In the genomic region with DNA sequence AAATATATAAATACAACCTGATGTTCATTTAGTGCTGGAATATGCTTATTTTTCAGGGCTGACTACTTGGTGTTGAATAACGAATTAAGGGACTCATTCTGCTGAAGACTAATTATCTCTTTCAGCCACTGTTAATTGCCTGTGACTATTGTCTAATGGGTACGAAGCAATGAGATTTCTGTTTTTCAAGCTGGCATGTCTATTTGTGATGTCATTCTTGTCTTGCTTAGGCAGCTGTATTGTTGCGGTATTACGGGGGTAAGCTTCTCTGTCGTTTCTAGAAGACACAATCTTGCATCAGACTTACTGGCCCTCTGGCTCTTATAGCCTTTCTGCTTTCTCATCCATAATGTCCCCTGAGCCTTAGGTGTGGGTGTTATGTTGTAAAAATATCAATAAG, we compare ENCODE assay signal across 17 mouse cellular contexts.
DNase-seq lines count a peak whose midpoint lies in the region; ATAC-seq and TF ChIP-seq lines count a peak whose summit lies in the region.
"Had no signal": no experiment of that assay in that cellular context is flagged by ENCODE, and none has a peak within 500 bp of the region (broad histone marks: within the 10 kb centered on the region; RNA-seq: fewer than 3 reads in every experiment).

No protein-coding gene starts in this region.

- no peak overlapping the region for H3K9ac ChIP-seq in forebrain, embryonic 14.5 days (ENCODE audit: low read length)
- H3K9ac ChIP-seq in forebrain, embryonic 13.5 days = no peak overlapping the region
- H3K9ac ChIP-seq in heart, embryonic 12.5 days = no peak overlapping the region
- H3K9ac ChIP-seq: embryonic facial prominence, embryonic 12.5 days; forebrain, postnatal 0 days had no signal

- no peaks in the 10 kb centered on the region for H3K4me1 ChIP-seq in forebrain, embryonic 14.5 days (ENCODE audit: control insufficient read depth, insufficient read depth, low read length)
- H3K4me1 ChIP-seq in forebrain, embryonic 13.5 days = no peaks in the 10 kb centered on the region
- no peaks in the 10 kb centered on the region for H3K4me1 ChIP-seq in heart, embryonic 12.5 days (replicated peaks)
- H3K4me1 ChIP-seq: embryonic facial prominence, embryonic 10.5 days; embryonic facial prominence, embryonic 12.5 days had no signal

- no peak for TF ChIP-seq POLR2A in brain, embryonic 14.5 days (IDR thresholded peaks at IDR 0.05; ENCODE audit: borderline replicate concordance, extremely low read depth, insufficient read depth, insufficient read length, poor library complexity, severe bottlenecking)

- H3K4me2 ChIP-seq in forebrain, embryonic 14.5 days (ENCODE audit: low read length) = no peak overlapping the region
- no peak overlapping the region for H3K4me2 ChIP-seq in forebrain, embryonic 13.5 days
- no peak overlapping the region for H3K4me2 ChIP-seq in heart, embryonic 12.5 days
- H3K4me2 ChIP-seq: embryonic facial prominence, embryonic 12.5 days had no signal

- 33% methylated on average over 5 of the region's 5 CpGs for WGBS in forebrain, embryonic 14.5 days
- WGBS in forebrain, embryonic 13.5 days = 41% methylated on average over 5 of the region's 5 CpGs
- 83% methylated on average over 5 of the region's 5 CpGs for WGBS in heart, embryonic 12.5 days

- H3K9me3 ChIP-seq in forebrain, embryonic 14.5 days (replicated peaks; ENCODE audit: control insufficient read depth, low read length) = no peaks in the 10 kb centered on the region
- H3K9me3 ChIP-seq in forebrain, embryonic 13.5 days (replicated peaks) = no peaks in the 10 kb centered on the region
- H3K9me3 ChIP-seq in heart, embryonic 12.5 days (replicated peaks) = no peaks in the 10 kb centered on the region
- H3K9me3 ChIP-seq: embryonic facial prominence, embryonic 10.5 days; embryonic facial prominence, embryonic 12.5 days had no signal

- H3K27ac ChIP-seq in forebrain, embryonic 14.5 days (ENCODE audit: low read depth, low read length) = no peak overlapping the region
- no peak overlapping the region for H3K27ac ChIP-seq in forebrain, embryonic 13.5 days
- no peak overlapping the region for H3K27ac ChIP-seq in heart, embryonic 12.5 days (ENCODE audit: poor library complexity, severe bottlenecking)
- H3K27ac ChIP-seq: embryonic facial prominence, embryonic 10.5 days; embryonic facial prominence, embryonic 12.5 days had no signal

- peak; percentile 32 for DNase-seq in forebrain, embryonic 14.5 days (ENCODE audit: low spot score)
- DNase-seq in heart, adult 11 months = peak; percentile 22
- peak; percentile 51 for DNase-seq in brain, embryonic 14.5 days (ENCODE audit: low read depth)
- no peak for DNase-seq in layer of hippocampus, postnatal 36 days
- DNase-seq: adrenal gland, adult 2 months; adrenal gland, postnatal 10 days; adrenal gland, postnatal 25 days; cerebellum, adult 11-12 months; cerebellum, adult 2 months; cerebellum, adult 9-10 months; cerebellum, postnatal 10 days; cerebellum, postnatal 25 days; forebrain, postnatal 0 days had no signal

- no peaks in the 10 kb centered on the region for H3K27me3 ChIP-seq in forebrain, embryonic 14.5 days (replicated peaks; ENCODE audit: control insufficient read depth, insufficient read depth, low read length)
- no peaks in the 10 kb centered on the region for H3K27me3 ChIP-seq in forebrain, embryonic 13.5 days
- H3K27me3 ChIP-seq in heart, embryonic 12.5 days (replicated peaks) = no peaks in the 10 kb centered on the region
- H3K27me3 ChIP-seq: embryonic facial prominence, embryonic 12.5 days had no signal

- no peak overlapping the region for H3K4me3 ChIP-seq in forebrain, embryonic 14.5 days (ENCODE audit: low read depth, low read length)
- no peak overlapping the region for H3K4me3 ChIP-seq in forebrain, embryonic 13.5 days
- no peak overlapping the region for H3K4me3 ChIP-seq in heart, embryonic 12.5 days
- H3K4me3 ChIP-seq: embryonic facial prominence, embryonic 10.5 days; embryonic facial prominence, embryonic 12.5 days had no signal

- peak; percentile 68 for ATAC-seq in forebrain, embryonic 14.5 days
- ATAC-seq in forebrain, embryonic 13.5 days = no peak
- ATAC-seq in heart, embryonic 12.5 days (ENCODE audit: insufficient number of reproducible peaks, low FRiP score) = no peak
- ATAC-seq: forebrain, postnatal 0 days had no signal

- no peaks in the 10 kb centered on the region for H3K36me3 ChIP-seq in forebrain, embryonic 14.5 days (ENCODE audit: control insufficient read depth, insufficient read depth, low read length)
- no peaks in the 10 kb centered on the region for H3K36me3 ChIP-seq in forebrain, embryonic 13.5 days (ENCODE audit: poor library complexity, severe bottlenecking)
- H3K36me3 ChIP-seq in heart, embryonic 12.5 days = no peaks in the 10 kb centered on the region
- H3K36me3 ChIP-seq: embryonic facial prominence, embryonic 10.5 days; embryonic facial prominence, embryonic 12.5 days had no signal

- TF ChIP-seq CTCF in brain, embryonic 14.5 days (IDR thresholded peaks at IDR 0.05; ENCODE audit: borderline replicate concordance, extremely low read depth, insufficient read depth, insufficient read length) = no peak

Comparison
In these comparisons a context has a peak if more than half of its experiments do, and no peak if none do; other contexts are left out.
1. DNase-seq: peak in forebrain, embryonic 14.5 days (single experiment), heart, adult 11 months (single experiment) and brain, embryonic 14.5 days (single experiment); none in layer of hippocampus, postnatal 36 days (0 of 2).